Mouse (Mus musculus) kidney, adult 2 months (tissue): Measurements from ENCODE around the gene S100z. TPM values are rescaled to one million over a fixed set of nuclear protein-coding genes. Genes with fewer than 3 reads are reported as not detected.

Source experiments
- DNase-seq: peaks from one replicate; pipeline ENCODE4 v3.0.0; 2021
- H3K27ac ChIP-seq: fragments of 200-500 bp; 2 replicates; pipeline ENCODE4 v1.5.1; 2012; ENCODE audit warnings: low read depth, low read length, control low read depth, inconsistent platforms; ENCODE audit not compliant: insufficient read depth
- H3K27me3 ChIP-seq: fragments of 200-500 bp; replicated peaks from 2 replicates; pipeline ENCODE4 v1.6.1; 2012; ENCODE audit warnings: mild to moderate bottlenecking, moderate library complexity, low read length, inconsistent platforms; ENCODE audit not compliant: control insufficient read depth, insufficient read depth
- H3K36me3 ChIP-seq: fragments of 200-500 bp; 2 replicates; pipeline ENCODE4 v1.6.1; 2012; ENCODE audit warnings: mild to moderate bottlenecking, moderate library complexity, low read length, inconsistent platforms; ENCODE audit not compliant: control insufficient read depth, insufficient read depth
- H3K4me1 ChIP-seq: fragments of 200-500 bp; 2 replicates; pipeline ENCODE4 v1.6.1; 2011; ENCODE audit warnings: low read length; ENCODE audit not compliant: control insufficient read depth, insufficient read depth
- H3K4me3 ChIP-seq: fragments of 200-500 bp; 2 replicates; pipeline ENCODE4 v1.5.1; 2011; ENCODE audit warnings: mild to moderate bottlenecking, low read depth, low read length, control low read depth; ENCODE audit not compliant: insufficient read depth
- CTCF ChIP-seq: fragments of 200-500 bp; conservative IDR thresholded peaks from 2 replicates; pipeline ENCODE4 v1.5.1; 2011; ENCODE audit warnings: low read depth, mild to moderate bottlenecking, control low read depth, low read length, moderate library complexity, mixed read lengths; ENCODE audit not compliant: insufficient read depth, insufficient read length
- POLR2A ChIP-seq: fragments of 200-500 bp; IDR thresholded peaks from one replicate; pipeline ENCODE4 v1.6.1; 2011; ENCODE audit warnings: low read depth, low read length, control low read depth
- WGBS: fragments of 180-500 bp; shearing (Covaris S2); methylation state at CpG from one replicate; pipeline ENCODE4 v1.1.7; 2018; 5-methylcytosine and 5-hydroxymethylcytosine counted together
- polyA plus RNA-seq: library from polyadenylated mRNA; depleted of rRNA; stranded (reverse); fragments of >200 nt; gene quantifications from 2 replicates; pipeline ENCODE4 v1.2.3, GENCODE M21; 2012; rRNA removed

Gene S100z
- polyA plus RNA-seq, 1 experiment, result 0.80 TPM

DNA sequence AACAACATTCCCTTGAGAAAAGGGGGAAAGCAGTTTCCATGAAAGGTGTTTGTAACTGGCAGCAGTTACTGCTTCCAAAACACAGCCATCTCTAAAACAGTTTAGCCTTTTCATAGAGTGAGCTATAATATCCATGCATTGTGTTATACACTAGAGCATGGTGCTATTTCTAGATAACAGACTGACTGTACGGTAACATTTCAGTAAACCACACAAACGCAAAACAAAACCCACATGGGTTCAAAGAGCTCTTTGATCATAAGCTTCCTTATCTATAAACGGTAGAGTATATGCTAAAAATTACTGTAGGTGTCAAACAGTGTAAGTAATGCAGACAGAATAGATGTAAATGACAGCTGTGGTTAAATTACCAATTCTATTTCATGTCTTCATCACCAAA, 28.8 kb downstream of the S100z start:
- no peak for DNase-seq
- Histone ChIP-seq H3K27me3 (peaks cover 1% of the 10 kb centered on the region), H3K4me1 (no peaks in the 10 kb centered on the region), H3K36me3 (no peaks in the 10 kb centered on the region), H3K27ac (no peak overlapping the region), H3K4me3 (no peak overlapping the region)
- TF ChIP-seq POLR2A, result no peak
- TF ChIP-seq CTCF, result no peak
- 85% methylated on average over 3 of the region's 3 CpGs for WGBS

DNA sequence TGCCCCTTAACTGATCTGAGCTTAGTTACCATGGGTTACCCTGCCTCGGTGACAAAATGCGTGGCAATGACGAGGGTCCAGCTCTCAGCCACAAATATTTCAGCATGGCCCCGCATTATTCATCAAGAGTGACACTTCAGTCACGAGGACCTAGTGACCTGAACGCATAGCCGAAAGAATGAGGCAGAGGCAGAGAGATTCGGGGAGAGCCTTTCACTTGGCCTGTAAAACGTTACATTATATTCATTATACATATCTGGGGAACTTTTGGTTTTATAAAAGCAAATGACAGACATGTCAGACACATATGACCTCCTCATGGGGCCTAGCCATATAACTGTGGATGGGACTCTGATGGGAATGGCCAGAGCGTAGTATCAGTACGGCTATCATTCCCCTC, 33.7 kb downstream of the S100z start, which contains the start of gene Crhbp:
Gene Crhbp, minus strand, starts transcription at position 101 of the 400 bp plus-strand sequence.
- TF ChIP-seq CTCF (no peak), POLR2A (no peak)
- DNase-seq, result no peak
- Histone ChIP-seq H3K36me3 (no peaks in the 10 kb centered on the region), H3K27ac (no peak within 1 kb of the TSS), H3K4me1 (no peaks in the 10 kb centered on the region), H3K27me3 (peaks cover 1% of the 10 kb centered on the region), H3K4me3 (no peak within 1 kb of the TSS)
- WGBS, result 76% methylated on average over 11 of the region's 11 CpGs

DNA sequence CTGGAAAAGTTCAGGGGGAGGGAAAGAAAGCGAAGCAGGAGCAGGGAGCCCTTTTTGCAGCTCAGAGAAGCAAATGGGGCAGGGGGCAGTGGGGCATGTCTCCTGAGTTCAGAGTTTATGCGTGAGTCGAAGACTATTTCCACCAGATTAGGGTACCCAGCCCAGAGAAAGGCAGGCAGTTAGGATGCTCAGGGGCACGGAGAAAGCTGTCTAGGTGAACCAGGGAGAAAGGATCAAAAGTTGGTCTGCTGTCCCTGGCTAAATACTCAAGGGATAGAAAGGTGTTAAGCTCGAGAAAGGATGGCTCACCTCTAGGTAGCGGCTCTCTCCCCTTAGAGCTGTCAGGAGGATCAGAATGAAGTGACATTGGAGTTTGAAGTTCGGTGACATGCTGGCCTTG, 34.2 kb downstream of the S100z start:
- Histone ChIP-seq H3K4me1 (no peaks in the 10 kb centered on the region), H3K27me3 (peaks cover 1% of the 10 kb centered on the region), H3K36me3 (no peaks in the 10 kb centered on the region), H3K4me3 (no peak overlapping the region), H3K27ac (no peak overlapping the region)
- 20% methylated on average over 7 of the region's 7 CpGs for WGBS
- no peak for TF ChIP-seq CTCF
- TF ChIP-seq POLR2A, result no peak
- no peak for DNase-seq

DNA sequence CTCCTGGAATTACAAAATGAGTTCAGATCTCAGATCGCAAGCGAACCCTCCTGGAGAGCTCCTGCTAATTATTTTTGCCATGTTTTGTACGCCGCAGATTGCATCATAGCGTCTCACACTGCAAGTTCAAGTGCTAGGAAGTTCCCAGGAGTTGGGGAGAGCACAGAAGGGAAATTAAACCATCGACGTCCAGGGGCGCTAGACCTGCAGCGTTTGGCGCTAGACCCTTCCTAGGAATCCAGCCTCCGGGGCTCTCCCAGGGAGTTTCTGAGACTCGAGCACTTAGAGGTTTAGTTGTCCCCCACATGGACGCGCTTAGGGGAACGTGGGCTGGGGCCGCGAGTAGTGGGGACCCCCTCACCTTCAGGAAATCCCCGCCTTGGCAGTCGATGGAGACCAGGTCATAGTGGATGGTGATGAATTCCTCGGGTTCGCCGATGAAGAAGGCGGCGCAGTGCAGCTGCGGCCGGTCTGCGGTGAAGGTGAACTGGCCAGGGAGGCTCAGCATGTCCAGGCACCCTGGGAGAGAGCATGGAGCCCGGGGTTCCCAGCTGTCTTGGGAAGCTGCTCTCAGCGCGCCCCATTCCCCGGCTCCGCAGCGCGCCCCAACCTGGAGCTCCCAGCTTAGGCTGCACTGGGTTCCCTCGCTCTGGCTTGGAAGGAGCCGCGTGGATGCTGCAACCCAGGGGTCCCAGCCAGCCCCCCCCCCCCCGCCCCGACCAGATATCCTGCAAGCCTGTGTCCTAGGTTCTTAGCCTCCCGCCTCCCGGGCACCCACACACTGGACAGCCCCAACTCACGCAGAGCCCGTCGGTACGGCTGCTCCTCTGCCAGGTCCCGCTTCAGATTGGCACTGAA, 34.9 kb downstream of the S100z start:
- Histone ChIP-seq H3K4me3 (no peak overlapping the region), H3K27me3 (no peaks in the 10 kb centered on the region; the same call in 1 of the 2 replicates)
- 3% methylated on average over 46 of the region's 46 CpGs for WGBS

DNA sequence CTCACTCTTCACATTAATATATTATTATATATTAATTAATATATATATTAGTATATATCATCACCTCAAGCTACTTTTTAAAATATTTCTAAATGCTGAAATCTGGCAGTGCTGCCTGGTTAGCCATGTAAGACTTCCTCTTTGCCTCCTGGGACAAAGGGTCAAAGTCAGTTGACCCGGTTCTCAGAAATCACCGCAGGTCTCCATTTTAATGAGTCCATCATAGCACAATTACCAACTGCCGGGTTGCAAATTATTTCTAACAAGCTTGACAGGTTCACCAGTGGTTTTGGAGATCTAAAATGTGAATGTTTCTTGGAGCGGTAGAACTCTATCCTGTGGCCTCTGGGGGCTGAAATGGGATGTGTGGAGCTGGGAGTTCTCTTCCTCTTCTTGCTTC, 35.6 kb downstream of the S100z start:
- Histone ChIP-seq H3K27ac (no peak overlapping the region), H3K4me1 (no peaks in the 10 kb centered on the region), H3K36me3 (no peaks in the 10 kb centered on the region), H3K27me3 (no peaks in the 10 kb centered on the region; the same call in 1 of the 2 replicates), H3K4me3 (no peak overlapping the region)
- DNase-seq, result peak; percentile 75
- TF ChIP-seq POLR2A, result no peak
- no peak for TF ChIP-seq CTCF
- WGBS, result 7% methylated on average over 4 of the region's 4 CpGs

More for the DNA sequence above, 34.9 kb downstream of the S100z start:
- no peak for DNase-seq
- no peaks in the 10 kb centered on the region for H3K4me1 ChIP-seq
- no peak overlapping the region for H3K27ac ChIP-seq
- TF ChIP-seq CTCF (no peak), POLR2A (no peak)
- no peaks in the 10 kb centered on the region for H3K36me3 ChIP-seq

DNA sequence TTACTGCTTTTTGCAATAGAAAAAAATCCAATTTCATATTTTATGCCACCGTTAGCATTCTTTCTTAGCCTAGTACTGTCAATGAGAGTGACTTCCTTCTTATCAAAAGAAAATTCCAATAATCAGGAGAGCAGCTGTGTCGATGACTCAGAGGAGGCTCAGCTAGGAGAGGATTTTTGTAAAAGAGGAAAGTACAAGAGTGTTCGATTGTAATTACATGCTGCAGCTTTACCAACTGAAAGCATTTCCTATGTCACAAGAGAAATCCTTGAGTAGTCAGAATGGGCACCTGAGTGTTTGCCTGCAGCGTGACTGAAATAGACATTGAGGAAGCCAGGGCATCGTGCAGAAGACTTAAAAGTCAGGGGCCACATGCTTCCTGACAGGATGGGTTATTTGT, 39.0 kb downstream of the S100z start:
- no peaks in the 10 kb centered on the region for H3K4me1 ChIP-seq
- H3K36me3 ChIP-seq, result no peaks in the 10 kb centered on the region
- no peak overlapping the region for H3K27ac ChIP-seq
- H3K4me3 ChIP-seq, result no peak overlapping the region
- H3K27me3 ChIP-seq, result no peaks in the 10 kb centered on the region
- WGBS, result 73% methylated on average over 5 of the region's 5 CpGs
- TF ChIP-seq POLR2A, result no peak
- TF ChIP-seq CTCF, result no peak
- no peak for DNase-seq

DNA sequence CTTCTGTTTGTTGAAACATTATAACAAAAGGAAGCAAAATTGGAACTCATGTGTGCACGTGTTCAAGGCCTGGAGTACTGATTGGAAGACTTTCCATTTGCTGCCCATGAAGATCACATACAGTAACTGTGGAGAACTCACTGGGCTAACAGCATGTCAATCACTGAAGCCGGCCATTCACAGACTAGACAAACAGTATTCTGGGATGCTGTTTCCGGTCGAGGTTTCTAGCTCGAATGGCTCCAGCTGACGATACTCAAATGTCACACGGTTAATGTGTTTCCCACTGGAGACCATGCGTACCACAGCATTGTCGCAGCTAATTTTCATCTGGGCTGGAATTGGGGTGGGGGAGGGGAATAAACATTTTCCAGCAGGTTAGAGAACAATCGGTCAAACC, 46.8 kb downstream of the S100z start:
- no peaks in the 10 kb centered on the region; the same call in 1 of the 2 replicates for H3K27me3 ChIP-seq
- H3K36me3 ChIP-seq, result no peaks in the 10 kb centered on the region
- 45% methylated on average over 10 of the region's 10 CpGs for WGBS
- H3K4me3 ChIP-seq, result no peak overlapping the region
- no peaks in the 10 kb centered on the region for H3K4me1 ChIP-seq
- no peak for TF ChIP-seq POLR2A
- TF ChIP-seq CTCF, result no peak
- DNase-seq, result no peak
- no peak overlapping the region for H3K27ac ChIP-seq

DNA sequence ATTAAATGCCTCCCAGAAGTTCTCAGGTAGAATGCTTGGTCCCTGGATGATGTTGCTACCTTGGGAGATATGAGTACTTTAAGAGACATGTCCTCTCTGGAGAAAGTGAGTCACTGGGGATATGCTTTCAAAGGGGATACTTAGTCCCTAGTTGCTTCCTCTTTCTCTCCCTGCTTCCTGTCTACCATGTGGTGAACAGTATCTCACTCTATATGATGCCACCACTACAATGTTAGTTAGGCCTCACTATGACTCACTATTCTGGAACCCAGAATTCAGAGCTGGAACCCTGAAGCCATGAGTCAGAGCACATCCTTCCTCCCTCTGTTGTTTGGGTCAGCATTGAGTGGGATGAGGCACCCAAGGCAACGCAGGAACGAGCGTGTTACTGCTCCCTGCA, 51.0 kb downstream of the S100z start:
- no peak for TF ChIP-seq CTCF
- TF ChIP-seq POLR2A, result no peak
- Histone ChIP-seq H3K27me3 (no peaks in the 10 kb centered on the region; the same call in 1 of the 2 replicates), H3K27ac (no peak overlapping the region), H3K4me3 (no peak overlapping the region), H3K36me3 (no peaks in the 10 kb centered on the region), H3K4me1 (no peaks in the 10 kb centered on the region)
- 84% methylated on average over 3 of the region's 3 CpGs for WGBS
- no peak for DNase-seq

Other genes starting within 250 kb of the S100z start
- gene Pde8b, start 228.4 kb downstream of the S100z start, polyA plus RNA-seq, result 10.1 TPM in 2 replicates
- 44.7 and 46.1 TPM in 2 replicates for gene Zbed3, start 155.1 kb downstream of the S100z start, polyA plus RNA-seq
- gene Aggf1, start 103.4 kb downstream of the S100z start, polyA plus RNA-seq, result 14.6 and 15.4 TPM in 2 replicates
- 0.05 TPM in 1 of 2 replicates, not detected in the other for gene Crhbp, start 33.8 kb downstream of the S100z start, polyA plus RNA-seq
- 27.2 and 29.9 TPM in 2 replicates for gene F2rl1, start 46.5 kb upstream of the S100z start, polyA plus RNA-seq
- 39.9 and 42.2 TPM in 2 replicates for gene F2r, start 139.8 kb upstream of the S100z start, polyA plus RNA-seq
- gene F2rl2, start 218.1 kb upstream of the S100z start, polyA plus RNA-seq, result 0.20 and 0.28 TPM in 2 replicates